Mouse (Mus musculus): ENCODE measurements at regions not wholly inside any gene's neighbourhood (a gene's known extent, or its start where the extent isn't known, plus 50 kb on each side); places are given as distances from the start of the nearest gene placed in this dataset.

DNA sequence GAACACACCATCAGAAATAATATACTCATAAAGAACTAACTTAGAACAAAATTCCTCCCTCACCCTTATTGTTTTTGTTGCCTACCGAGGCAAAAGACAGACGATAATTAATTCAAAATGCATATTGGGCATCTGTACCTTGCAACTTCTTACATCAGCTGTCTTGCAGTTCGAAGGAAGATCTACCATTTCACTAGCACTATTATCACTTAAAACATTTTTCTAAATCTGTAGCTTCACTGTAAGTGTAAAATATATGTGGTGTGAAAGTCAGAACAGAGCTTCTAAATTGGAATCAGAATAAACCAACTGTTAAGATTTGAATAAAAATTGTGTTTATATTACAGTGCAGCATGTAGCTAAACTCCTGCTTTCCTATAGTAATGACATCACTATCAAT, 562.4 kb upstream of the Atp10a start:
- DNase-seq (ENCODE audit: extremely low spot score in 1 of 2, low spot score in 1 of 2): no peak

- DNase-seq (ENCODE audit: extremely low spot score in 1 of 2, low spot score in 1 of 2): no peak
Measured at GRCm38 (mm10) chr7:58078825-58079224, 569.0 kb upstream of the Gabra5 start.

GRCm38 (mm10) chr7:58032975-58033374, 523.1 kb upstream of the Gabra5 start:
- DNase-seq (ENCODE audit: extremely low spot score in 1 of 2, low spot score in 1 of 2): no peak

DNA sequence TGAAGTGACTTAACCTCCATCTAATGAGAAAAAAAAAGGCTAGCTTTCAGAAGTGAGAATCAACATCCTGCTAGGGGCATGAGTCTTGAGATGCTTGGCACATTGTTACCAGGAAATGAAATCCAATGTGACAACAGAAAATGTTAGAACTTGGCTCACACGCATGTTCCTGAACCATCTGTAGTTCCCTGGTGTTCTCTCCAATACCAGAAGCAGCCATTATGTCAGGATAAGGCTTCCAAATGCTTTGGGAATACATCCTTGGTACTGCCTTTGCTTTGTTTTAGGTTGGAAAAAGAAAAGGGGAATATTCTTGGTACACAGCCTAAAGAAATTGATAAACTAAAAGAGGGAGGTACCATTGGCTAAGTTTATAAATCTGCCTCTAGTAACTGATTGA, 522.3 kb upstream of the Gabra5 start:
- peak in 1 of 2 experiments; percentile 29 for DNase-seq (ENCODE audit: extremely low spot score in 1 of 2, low spot score in 1 of 2)

DNA sequence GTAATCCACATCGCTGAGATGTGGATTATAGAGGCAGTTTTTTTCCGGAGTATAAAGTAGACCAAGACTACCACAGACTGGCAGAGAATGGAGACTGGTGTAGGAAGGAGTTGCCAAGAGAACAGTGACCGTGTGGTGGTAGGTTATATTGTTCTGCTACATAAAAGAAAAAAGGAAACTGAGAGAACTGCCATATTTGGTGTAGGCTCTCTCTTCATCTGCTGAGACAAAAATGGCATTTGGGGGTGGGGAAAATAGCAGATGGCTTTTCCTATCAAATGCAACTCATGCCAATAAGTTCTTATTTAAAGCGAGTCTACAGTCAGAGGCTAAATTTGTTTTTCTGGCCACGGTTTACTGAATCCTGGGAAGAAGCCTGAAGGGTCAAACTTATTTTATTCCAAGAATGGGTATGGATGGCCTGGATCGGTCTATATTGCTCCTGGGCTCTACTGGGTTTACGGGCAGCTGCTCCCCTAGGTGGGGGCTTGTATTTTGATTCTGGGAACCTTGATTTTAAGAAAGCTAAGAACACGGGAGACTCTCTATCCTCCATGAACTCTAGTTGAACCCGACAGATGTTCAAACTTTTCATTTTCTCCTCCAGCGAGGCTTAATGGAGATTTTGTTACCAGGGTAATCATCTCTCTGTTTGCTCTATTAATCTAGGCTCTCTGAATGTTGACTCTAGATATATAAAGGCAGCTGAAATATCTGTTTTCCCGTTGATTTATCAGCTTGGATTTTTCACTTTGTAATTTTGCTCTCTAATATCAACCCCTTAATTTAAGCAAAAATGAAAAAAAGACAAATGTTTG, 482.8 kb upstream of the Gabra5 start:
- DNase-seq (ENCODE audit: extremely low spot score in 1 of 2, low spot score in 1 of 2): peak in 1 of 2 experiments; percentile 14

DNA sequence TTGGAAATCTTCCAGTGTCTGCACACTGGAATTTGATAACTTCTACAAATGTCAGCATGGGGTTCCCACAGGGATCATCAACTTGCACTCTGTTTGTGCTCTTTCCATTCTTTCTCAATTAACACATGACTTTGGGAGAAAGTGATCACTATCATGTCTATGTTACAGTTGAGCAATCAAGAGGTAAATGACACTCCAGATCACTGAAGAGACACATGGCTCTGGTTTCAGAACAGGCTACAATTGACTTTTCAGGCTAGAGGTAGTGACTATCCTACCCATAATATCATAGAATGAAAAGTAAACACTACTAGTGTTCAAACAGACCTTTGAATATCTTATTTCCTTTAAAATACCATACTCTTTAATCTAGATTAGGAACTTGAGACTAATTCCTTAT, 473.3 kb upstream of the Gabra5 start:
- DNase-seq (ENCODE audit: extremely low spot score in 1 of 2, low spot score in 1 of 2): no peak

- no peak for DNase-seq (ENCODE audit: extremely low spot score in 1 of 2, low spot score in 1 of 2)
Measured at GRCm38 (mm10) chr7:57966216-57966615, 456.4 kb upstream of the Gabra5 start.

DNA sequence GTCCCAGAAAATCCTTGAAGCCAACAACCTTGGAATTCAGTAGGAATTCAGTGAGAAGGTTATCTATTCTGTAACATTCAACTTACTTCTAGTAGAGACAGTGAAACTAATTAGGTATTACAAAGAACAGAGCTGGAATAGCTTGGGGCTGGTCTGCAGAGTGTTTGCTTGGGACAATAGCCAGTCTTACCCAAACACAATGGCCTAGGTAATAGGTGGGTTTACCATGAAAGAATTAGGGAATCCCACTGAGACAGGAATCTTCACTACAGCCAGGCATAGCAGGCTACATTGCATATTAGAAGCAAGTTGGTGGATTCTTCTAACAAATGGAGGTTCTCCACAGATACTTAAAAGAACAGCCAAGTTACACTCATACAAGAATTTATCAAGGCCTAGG, 449.0 kb upstream of the Gabra5 start:
- no peak for DNase-seq (ENCODE audit: extremely low spot score in 1 of 2, low spot score in 1 of 2)
